Mouse (Mus musculus): Measurements from ENCODE around the gene Nptn.

Gene Nptn

GRCm38 (mm10) chr9:58581958-58582540, at the start of gene Nptn:
Nptn (plus strand) TSS chr9:58582240.
- POLR2A ChIA-PET: interaction anchor here (0.6 to 10.4 kb wide), 142 partner anchors 9 to 1078 kb away, joined by 3 to 199 read pairs (median 4); partner anchors contain the start of genes Cd276 (in 3 of the 4), Adpgk (in 2 of the 4), Islr (in 2 of the 4) and Islr2 (in 2 of the 4)
- CTCF ChIA-PET: interaction anchor here in 3 of 4 experiments (0.7 to 1.9 kb wide), 13 partner anchors 11 to 689 kb away, joined by 3 to 6 read pairs (median 3); partner anchors contain the start of gene Cd276 (in 1 of the 3)

DNA sequence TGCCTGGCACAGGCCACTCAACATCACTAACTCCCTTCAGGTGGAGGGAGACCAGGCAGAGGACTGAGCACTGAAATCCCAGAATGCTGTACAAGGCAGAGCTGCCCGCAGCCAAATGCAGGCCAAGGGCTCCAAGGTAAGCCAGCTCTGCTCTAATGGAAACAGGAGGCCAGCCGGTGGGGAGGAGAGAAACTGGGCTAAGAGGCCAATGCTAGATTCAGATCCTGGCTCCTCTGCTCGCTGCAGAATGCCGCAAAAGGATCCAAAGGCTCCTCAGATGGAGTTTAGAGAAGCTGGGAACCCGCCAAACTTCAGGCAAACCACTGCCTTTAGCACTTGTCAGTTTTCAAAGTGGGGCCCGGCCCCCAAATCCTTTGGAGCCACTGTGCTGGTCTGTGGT, 48.7 kb upstream of the Nptn start:
- CTCF ChIA-PET: interaction anchor here in 1 of 4 experiments (0.9 kb wide), 1 partner anchor 24 kb away, joined by 3 read pairs; no protein-coding TSS in a partner anchor
- POLR2A ChIA-PET: no interaction called here

GRCm38 (mm10) chr9:58534766-58535165, 47.3 kb upstream of the Nptn start:
- POLR2A ChIA-PET: interaction anchor here in 3 of 4 experiments (0.6 to 1.7 kb wide), 6 partner anchors 9 to 432 kb away, joined by 3 to 5 read pairs (median 4); no protein-coding TSS in a partner anchor
- CTCF ChIA-PET: interaction anchor here (0.5 to 2.3 kb wide), 17 partner anchors 14 to 1191 kb away, joined by 3 to 14 read pairs (median 4); no protein-coding TSS in a partner anchor

DNA sequence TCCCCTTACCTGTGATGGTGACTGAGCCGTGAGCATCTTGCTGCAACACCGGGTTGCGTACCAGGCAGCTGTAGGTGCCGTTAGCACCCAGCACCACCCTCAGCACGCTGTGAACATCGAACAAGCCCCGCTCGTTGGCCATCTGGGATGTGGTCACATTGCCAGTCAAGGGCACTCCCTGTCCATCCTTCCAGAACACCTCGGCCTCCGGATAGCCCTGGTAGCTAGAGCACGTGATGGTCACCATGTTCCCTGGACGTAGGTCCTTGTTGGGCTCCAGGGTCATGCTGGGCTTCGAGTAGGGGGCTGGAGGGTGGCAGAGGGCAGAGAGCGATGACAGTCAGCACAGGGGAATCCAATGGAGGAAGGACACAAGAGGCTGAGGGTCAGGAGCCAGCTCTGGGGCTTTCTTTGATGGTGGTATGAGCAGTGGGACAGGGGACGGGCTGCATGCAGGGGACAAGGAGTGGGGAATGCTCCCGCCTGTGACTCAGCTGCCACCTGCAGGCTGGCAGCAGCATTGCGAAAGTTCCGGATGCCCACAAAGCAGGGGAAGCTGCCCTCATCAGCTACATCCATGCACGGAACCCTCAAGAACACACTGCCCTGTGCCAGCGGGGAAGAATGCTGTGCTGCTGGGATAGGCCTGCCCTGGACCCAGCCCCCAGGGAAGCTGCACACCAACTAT, 46.4 kb upstream of the Nptn start:
- CTCF ChIA-PET: interaction anchor here (0.5 to 2.3 kb wide), 39 partner anchors 8 to 644 kb away, joined by 3 to 14 read pairs (median 4); no protein-coding TSS in a partner anchor

DNA sequence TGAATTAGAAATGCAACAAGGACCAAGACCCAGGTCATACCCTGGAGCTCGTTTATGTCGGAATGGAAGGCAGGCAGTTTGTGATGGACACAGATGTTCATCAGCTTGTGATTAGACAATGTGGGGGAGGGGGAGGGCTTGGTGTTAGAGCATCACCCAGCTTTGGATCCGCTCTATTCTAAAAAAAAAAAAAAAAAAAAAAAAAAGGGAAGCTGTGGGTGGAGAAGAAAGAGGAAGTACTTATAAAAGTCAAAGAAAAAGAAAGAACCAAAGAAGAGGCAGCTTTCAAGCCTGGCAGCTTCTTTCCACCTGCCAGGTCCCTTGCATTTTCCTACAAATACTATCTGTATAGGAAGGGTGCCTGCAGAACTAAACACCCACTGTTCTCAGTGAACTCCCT, 44.3 kb upstream of the Nptn start:
- POLR2A ChIA-PET: interaction anchor here in 2 of 4 experiments (0.7 to 1.7 kb wide), 9 partner anchors 11 to 82 kb away, joined by 3 to 6 read pairs (median 4); partner anchors contain the start of genes Nptn (in 2 of the 2) and Cd276 (in 1 of the 2)
- CTCF ChIA-PET: interaction anchor here in 3 of 4 experiments (0.6 to 1.4 kb wide), 8 partner anchors 17 to 746 kb away, joined by 3 to 14 read pairs (median 4); partner anchors contain the start of gene Cd276 (in 1 of the 3)

More for the DNA sequence above, 46.4 kb upstream of the Nptn start:
- POLR2A ChIA-PET: interaction anchor here in 3 of 4 experiments (0.6 to 1.7 kb wide), 16 partner anchors 8 to 538 kb away, joined by 3 to 5 read pairs (median 4); partner anchors contain the start of gene Cd276 (in 1 of the 3)

DNA sequence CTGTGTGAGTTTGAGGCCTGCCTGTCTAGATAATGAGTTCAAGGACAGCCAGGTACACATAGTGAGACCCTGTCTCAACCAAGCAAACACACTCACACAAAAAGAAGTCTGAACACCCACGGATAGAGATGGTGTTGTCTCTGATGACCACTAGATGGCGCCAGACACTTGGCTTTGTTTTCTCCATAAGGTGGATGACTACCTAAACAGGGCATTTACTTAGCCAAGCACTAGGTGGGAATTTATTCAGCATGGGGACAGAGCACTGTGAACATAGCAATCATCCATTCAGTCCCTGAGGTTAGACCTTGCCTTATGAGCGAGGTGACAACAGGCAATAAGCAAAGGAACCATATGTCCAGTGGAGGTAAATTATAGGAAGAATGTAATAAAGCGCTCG, 42.2 kb upstream of the Nptn start:
- CTCF ChIA-PET: interaction anchor here in 2 of 4 experiments (0.6 to 1.1 kb wide), 3 partner anchors 30 to 124 kb away, joined by 3 to 5 read pairs (median 3); no protein-coding TSS in a partner anchor
- POLR2A ChIA-PET: interaction anchor here in 1 of 4 experiments (0.8 kb wide), 1 partner anchor 8 kb away, joined by 3 read pairs; no protein-coding TSS in a partner anchor

DNA sequence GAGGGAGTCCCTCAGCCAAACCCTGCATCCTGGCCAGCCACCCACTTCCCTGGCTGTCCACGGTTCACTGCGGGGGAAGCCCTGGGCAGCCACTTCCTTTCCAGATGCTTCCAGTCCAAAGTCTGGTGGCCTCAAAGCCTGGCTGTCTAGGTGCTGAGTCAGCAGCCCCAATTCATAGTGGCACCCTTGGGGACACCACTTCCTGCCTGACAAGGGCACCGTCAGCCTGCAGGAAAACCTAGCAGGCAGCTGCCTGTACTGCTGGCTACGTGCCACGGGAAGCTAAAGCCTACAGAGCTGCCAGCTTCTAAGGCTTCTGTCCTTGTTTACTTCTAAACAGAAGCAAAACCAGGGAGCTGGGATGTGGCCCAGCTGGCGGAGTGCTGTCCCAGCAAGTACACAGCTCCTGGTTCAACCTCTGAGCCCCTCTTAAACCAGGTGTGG, 40.1 kb upstream of the Nptn start:
- CTCF ChIA-PET: interaction anchor here in 3 of 4 experiments (0.7 to 1.4 kb wide), 5 partner anchors 14 to 37 kb away, joined by 3 to 9 read pairs (median 4); no protein-coding TSS in a partner anchor
- POLR2A ChIA-PET: interaction anchor here in 3 of 4 experiments (0.7 to 4.2 kb wide), 13 partner anchors 9 to 203 kb away, joined by 3 to 39 read pairs (median 4); partner anchors contain the start of genes Cd276 (in 3 of the 3) and Nptn (in 1 of the 3)

GRCm38 (mm10) chr9:58544879-58545324, 37.1 kb upstream of the Nptn start:
- POLR2A ChIA-PET: interaction anchor here in 2 of 4 experiments (0.7 to 4.2 kb wide), 7 partner anchors 10 to 91 kb away, joined by 3 to 39 read pairs (median 3); partner anchors contain the start of genes Cd276 (in 1 of the 2) and Nptn (in 1 of the 2)
- CTCF ChIA-PET: interaction anchor here in 3 of 4 experiments (1.0 to 1.3 kb wide), 4 partner anchors 9 to 34 kb away, joined by 3 to 7 read pairs (median 3); no protein-coding TSS in a partner anchor

GRCm38 (mm10) chr9:58545428-58545827, 36.6 kb upstream of the Nptn start:
- CTCF ChIA-PET: interaction anchor here in 3 of 4 experiments (1.0 to 1.1 kb wide), 4 partner anchors 9 to 33 kb away, joined by 3 read pairs; no protein-coding TSS in a partner anchor

GRCm38 (mm10) chr9:58546630-58547360, 35.2 kb upstream of the Nptn start:
- CTCF ChIA-PET: no interaction called here

More at GRCm38 (mm10) chr9:58545428-58545827, 36.6 kb upstream of the Nptn start:
- POLR2A ChIA-PET: interaction anchor here in 3 of 4 experiments (0.6 to 4.2 kb wide), 10 partner anchors 10 to 91 kb away, joined by 3 to 39 read pairs (median 3); partner anchors contain the start of genes Cd276 (in 1 of the 3) and Nptn (in 1 of the 3)

GRCm38 (mm10) chr9:58548897-58549296, 33.1 kb upstream of the Nptn start:
- POLR2A ChIA-PET: interaction anchor here in 2 of 4 experiments (0.8 to 1.9 kb wide), 7 partner anchors 8 to 93 kb away, joined by 3 to 6 read pairs (median 3); partner anchors contain the start of gene Nptn (in 1 of the 2)
- CTCF ChIA-PET: interaction anchor here (0.6 to 2.5 kb wide), 6 partner anchors 14 to 32 kb away, joined by 3 to 14 read pairs (median 8); no protein-coding TSS in a partner anchor

More at GRCm38 (mm10) chr9:58546630-58547360, 35.2 kb upstream of the Nptn start:
- POLR2A ChIA-PET: interaction anchor here in 3 of 4 experiments (0.6 to 2.0 kb wide), 7 partner anchors 9 to 1093 kb away, joined by 3 to 5 read pairs (median 4); partner anchors contain the start of genes Cd276 (in 1 of the 3) and Nptn (in 1 of the 3)

DNA sequence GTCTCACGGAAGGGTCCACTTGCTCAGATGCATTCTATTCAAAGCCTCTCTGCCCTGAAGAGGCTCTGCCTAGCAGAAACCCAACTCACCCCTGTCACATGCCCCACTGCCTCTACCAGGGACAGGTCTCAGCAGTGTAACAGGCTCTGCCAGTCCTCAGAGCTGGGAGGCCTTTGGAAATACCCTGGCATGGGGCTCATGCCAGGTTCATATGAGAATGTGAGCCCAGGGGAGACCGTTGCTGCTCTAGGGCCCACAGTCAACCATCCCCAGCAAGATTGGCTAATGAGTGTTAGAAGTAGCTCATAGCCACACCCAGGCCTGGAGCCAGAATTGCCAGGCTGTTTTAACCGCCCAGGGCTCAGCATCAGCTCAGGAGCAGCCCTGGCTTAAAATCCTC, 32.3 kb upstream of the Nptn start:
- ChIA-PET POLR2A (interaction anchor here in 3 of 4 experiments (0.5 to 2.0 kb wide), 13 partner anchors 7 to 903 kb away, joined by 3 to 6 read pairs (median 4); partner anchors contain the start of genes Nptn (in 2 of the 3), Islr (in 1 of the 3) and Islr2 (in 1 of the 3)), CTCF (interaction anchor here in 3 of 4 experiments (0.9 to 2.5 kb wide), 5 partner anchors 14 to 29 kb away, joined by 3 to 11 read pairs (median 7); no protein-coding TSS in a partner anchor)

DNA sequence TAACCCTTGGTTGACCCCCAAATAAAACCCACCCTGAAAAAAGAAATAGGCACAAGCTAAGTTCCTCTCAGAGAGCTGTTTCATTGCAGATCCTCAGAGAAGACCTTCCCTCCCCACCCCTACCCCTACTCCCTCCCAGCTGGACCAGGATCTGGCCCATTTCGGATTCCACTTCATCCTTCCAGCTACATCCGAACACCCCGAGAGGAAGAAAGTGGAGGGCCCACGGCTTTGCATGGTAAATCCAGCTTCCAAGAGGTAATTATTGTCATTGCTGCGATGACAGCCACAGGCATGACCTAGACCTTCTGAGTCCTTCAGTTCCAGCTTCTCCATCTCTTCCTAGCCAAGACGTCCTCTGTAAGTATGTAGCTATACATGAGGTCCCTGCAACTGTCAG, 31.1 kb upstream of the Nptn start:
- CTCF ChIA-PET: no interaction called here
- POLR2A ChIA-PET: interaction anchor here in 2 of 4 experiments (0.7 to 2.0 kb wide), 2 partner anchors 9 to 311 kb away, joined by 3 to 5 read pairs; no protein-coding TSS in a partner anchor

- POLR2A ChIA-PET: interaction anchor here in 2 of 4 experiments (1.2 to 7.3 kb wide), 2 partner anchors 30 kb away, joined by 4 to 111 read pairs; partner anchors contain the start of gene Nptn (in 2 of the 2)
- CTCF ChIA-PET: no interaction called here
Observed at GRCm38 (mm10) chr9:58552083-58552482, 30.0 kb upstream of the Nptn start.

DNA sequence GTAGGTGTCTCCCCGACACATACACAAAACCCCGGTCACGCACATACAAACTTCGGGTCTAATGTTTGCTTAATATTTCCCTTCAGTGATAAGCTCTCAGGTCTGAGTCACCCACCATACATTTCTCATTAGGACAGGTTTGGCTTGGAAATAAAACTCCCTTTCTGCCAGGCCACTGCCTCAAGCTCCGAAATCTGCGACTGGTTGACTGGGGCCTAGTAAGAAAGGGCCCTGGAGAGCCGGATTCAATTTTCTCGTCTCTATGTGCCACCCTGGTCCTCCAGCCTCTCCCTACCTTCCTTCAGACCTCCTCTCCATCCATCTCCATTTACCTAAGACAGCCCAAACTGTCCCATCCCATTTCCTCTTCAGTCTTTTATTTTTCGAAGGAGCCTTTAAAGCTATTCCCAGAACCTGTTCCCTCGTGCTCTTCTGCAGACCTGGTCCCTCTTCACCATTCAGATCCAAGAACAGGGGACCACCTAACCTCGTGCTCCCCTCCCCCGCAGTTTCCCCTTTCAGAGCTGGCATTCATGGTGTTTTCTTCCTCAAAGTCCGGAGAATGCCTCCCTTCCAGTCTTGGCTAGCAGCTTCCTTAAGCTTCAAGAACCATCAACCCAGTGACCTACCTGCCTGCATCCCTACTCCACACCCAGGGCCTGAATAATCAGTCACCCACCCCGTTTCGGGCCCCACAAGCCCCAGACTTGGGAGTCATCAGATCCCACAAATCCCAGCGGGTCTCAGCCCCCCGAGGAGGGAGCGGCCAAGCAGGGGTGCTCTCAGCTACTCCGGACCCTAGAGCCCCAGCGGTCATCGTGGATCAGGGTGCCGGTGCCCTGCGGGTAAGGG, 27.8 kb upstream of the Nptn start:
- CTCF ChIA-PET: interaction anchor here (0.6 to 4.4 kb wide), 7 partner anchors 12 to 43 kb away, joined by 3 to 26 read pairs (median 4); no protein-coding TSS in a partner anchor
- POLR2A ChIA-PET: interaction anchor here in 3 of 4 experiments (0.5 to 7.3 kb wide), 34 partner anchors 9 to 795 kb away, joined by 3 to 111 read pairs (median 4); partner anchors contain the start of genes Nptn (in 3 of the 3) and Adpgk (in 1 of the 3)
